Mouse (Mus musculus): ENCODE data around the gene Necab3. TPM values are rescaled to one million over a fixed set of nuclear protein-coding genes. Genes with fewer than 3 reads are reported as not detected.

The Necab3 gene
- total and polyA plus RNA-seq, 3 experiments = 1.5 to 3.3 (median 1.6) TPM

Other genes with a start within 250 kb of the Necab3 start
- 10 to 100 TPM in 1 of 2 experiments, 1 to 10 TPM in 1; 9.7 to 14.4 TPM for gene Cdk5rap1, start 185.9 kb downstream of the Necab3 start, total RNA-seq (2021)
- 5.9 and 7.1 TPM in 2 replicates for gene Cdk5rap1, start 185.9 kb downstream of the Necab3 start, polyA plus RNA-seq (2012; rRNA removed)
- gene Snta1, start 150.8 kb downstream of the Necab3 start, total RNA-seq (2021) = 10 to 100 TPM; 19.9 to 29.6 TPM
- gene Snta1, start 150.8 kb downstream of the Necab3 start, polyA plus RNA-seq (2012; rRNA removed) = 53.6 and 57.1 TPM in 2 replicates
- gene Cbfa2t2, start 122.4 kb downstream of the Necab3 start, total RNA-seq (2021) = 10 to 100 TPM; 34.5 to 49.1 TPM
- 9.6 and 11.3 TPM in 2 replicates for gene Cbfa2t2, start 122.4 kb downstream of the Necab3 start, polyA plus RNA-seq (2012; rRNA removed)
- not detected for gene 1700003F12Rik, start 11.8 kb downstream of the Necab3 start, total RNA-seq (2021)
- gene 1700003F12Rik, start 11.8 kb downstream of the Necab3 start, polyA plus RNA-seq (2012; rRNA removed) = 0.79 and 1.2 TPM in 2 replicates
- gene Actl10, start 7.1 kb downstream of the Necab3 start, total RNA-seq (2021) = not detected
- not detected in 2 replicates for gene Actl10, start 7.1 kb downstream of the Necab3 start, polyA plus RNA-seq (2012; rRNA removed)
- gene E2f1, start 11.0 kb upstream of the Necab3 start, total RNA-seq (2021) = 1 to 10 TPM; 7.4 to 8.7 TPM
- 12.3 and 14.9 TPM in 2 replicates for gene E2f1, start 11.0 kb upstream of the Necab3 start, polyA plus RNA-seq (2012; rRNA removed)
- gene Pxmp4, start 44.8 kb upstream of the Necab3 start, total RNA-seq (2021) = 10 to 100 TPM; 34.7 to 36.6 TPM
- 48.1 and 55.5 TPM in 2 replicates for gene Pxmp4, start 44.8 kb upstream of the Necab3 start, polyA plus RNA-seq (2012; rRNA removed)
- 1 to 10 TPM; 3.0 to 3.6 TPM for gene Zfp341, start 54.4 kb upstream of the Necab3 start, total RNA-seq (2021)
- gene Zfp341, start 54.4 kb upstream of the Necab3 start, polyA plus RNA-seq (2012; rRNA removed) = 5.9 and 7.2 TPM in 2 replicates
- under 1 TPM in 1 of 2 experiments, not detected in 1; 0.66 TPM for gene 4930519P11Rik, start 54.5 kb upstream of the Necab3 start, total RNA-seq (2021)
- 1.1 and 2.5 TPM in 2 replicates for gene 4930519P11Rik, start 54.5 kb upstream of the Necab3 start, polyA plus RNA-seq (2012; rRNA removed)
- 100 to 1,000 TPM; 236 to 263 TPM for gene Chmp4b, start 92.8 kb upstream of the Necab3 start, total RNA-seq (2021)
- 96.3 and 114 TPM in 2 replicates for gene Chmp4b, start 92.8 kb upstream of the Necab3 start, polyA plus RNA-seq (2012; rRNA removed)
- not detected for gene Gm14214, start 211.1 kb upstream of the Necab3 start, total RNA-seq (2021)
- gene Gm14214, start 211.1 kb upstream of the Necab3 start, polyA plus RNA-seq (2012; rRNA removed) = not detected in 2 replicates
- gene Raly, start 232.2 kb upstream of the Necab3 start, total RNA-seq (2021) = 100 to 1,000 TPM; 193 to 201 TPM
- 295 and 306 TPM in 2 replicates for gene Raly, start 232.2 kb upstream of the Necab3 start, polyA plus RNA-seq (2012; rRNA removed)
- gene a, start 232.5 kb upstream of the Necab3 start, total RNA-seq (2021) = not detected
- gene a, start 232.5 kb upstream of the Necab3 start, polyA plus RNA-seq (2012; rRNA removed) = 0.58 TPM in 1 of 2 replicates, not detected in the other